Mouse (Mus musculus) liver, postnatal 0 days (tissue): ENCODE measurements around the gene Fam192a. TPM values are rescaled to one million over a fixed set of nuclear protein-coding genes. Genes with fewer than 3 reads are reported as not detected.

ENCODE experiments used
- ATAC-seq: fragments of 200-750 bp; cut with Nextera tagmentation; 2 replicates; pipeline ENCODE4 v1.8.0; 2017; ENCODE audit warnings: mild to moderate bottlenecking, moderate library complexity
- DNase-seq: peaks from one replicate; pipeline ENCODE4 v3.0.0-alpha.2; 2016
- H3K27ac ChIP-seq: fragments of 300-500 bp; sonication (generic); 2 replicates; pipeline ENCODE4 v1.5.1; 2014; ENCODE audit warnings: antibody characterized with exemption, moderate library complexity, mild to moderate bottlenecking, low read depth
- H3K27me3 ChIP-seq: fragments of 300-500 bp; sonication (generic); 2 replicates; pipeline ENCODE4 v1.6.1; 2014; ENCODE audit warnings: low read length, control low read depth, mixed read lengths; ENCODE audit not compliant: insufficient read depth
- H3K36me3 ChIP-seq: fragments of 300-500 bp; sonication (generic); replicated peaks from 2 replicates; pipeline ENCODE4 v1.6.1; 2014; ENCODE audit warnings: mild to moderate bottlenecking, control low read depth, low read length, moderate library complexity, mixed read lengths; ENCODE audit not compliant: insufficient read depth
- H3K4me1 ChIP-seq: fragments of 300-500 bp; sonication (generic); 2 replicates; pipeline ENCODE4 v1.6.1; 2014; ENCODE audit warnings: antibody characterized with exemption, mild to moderate bottlenecking, control low read depth; ENCODE audit not compliant: insufficient read depth
- H3K4me2 ChIP-seq: fragments of 300-500 bp; sonication (generic); 2 replicates; pipeline ENCODE4 v1.6.1; 2014; ENCODE audit warnings: low read depth, mild to moderate bottlenecking, low read length, moderate library complexity, mixed read lengths
- H3K4me3 ChIP-seq: fragments of 300-500 bp; sonication (generic); 2 replicates; pipeline ENCODE4 v1.5.1; 2014; ENCODE audit warnings: low read depth, low read length
- H3K9ac ChIP-seq: fragments of 300-500 bp; sonication (generic); replicated peaks from 2 replicates; pipeline ENCODE4 v1.6.1; 2014; ENCODE audit warnings: mild to moderate bottlenecking, moderate library complexity
- H3K9me3 ChIP-seq: fragments of 300-500 bp; sonication (generic); 2 replicates; pipeline ENCODE4 v1.6.1; 2016; ENCODE audit warnings: mild to moderate bottlenecking, control low read depth, low read length, mixed read lengths
- CTCF ChIP-seq: sonication (generic); IDR thresholded peaks from 2 replicates; pipeline ENCODE4 v1.5.1; 2016; ENCODE audit warnings: antibody characterized with exemption, low read depth
- EP300 ChIP-seq: IDR thresholded peaks from 2 replicates; pipeline ENCODE4 v1.6.1; 2016; ENCODE audit warnings: antibody characterized with exemption, low read depth, mild to moderate bottlenecking
- WGBS: fragments of 180-500 bp; shearing (Covaris S2); extraction: QIAGEN DNeasy Blood & Tissue Kit; methylation state at CpG from one replicate; pipeline ENCODE4 v1.1.7; 2014; ENCODE audit not compliant: insufficient replicate concordance; 5-methylcytosine and 5-hydroxymethylcytosine counted together
- polyA plus RNA-seq: library from polyadenylated mRNA; unstranded; fragments of >200 nt; fragmentation: Nextera tagmentation; extraction: Ambion mirVana; gene quantifications from 2 replicates; pipeline ENCODE4 v1.2.1, GENCODE M21; 2015

Fam192a gene
- polyA plus RNA-seq, 1 experiment from 2014 or later, result 23.6 TPM

- TF ChIP-seq CTCF, result no peak
- no peak for TF ChIP-seq EP300
- no peaks in the 10 kb centered on the region for H3K36me3 ChIP-seq
- WGBS, result 64% methylated on average over 2 of the region's 2 CpGs
- ATAC-seq (no peak), DNase-seq (no peak)
- H3K9me3 ChIP-seq, result no peaks in the 10 kb centered on the region
- H3K27ac ChIP-seq, result no peak overlapping the region
- H3K4me3 ChIP-seq, result no peak overlapping the region
- H3K27me3 ChIP-seq, result no peaks in the 10 kb centered on the region
- H3K4me1 ChIP-seq, result peaks cover 5% of the 10 kb centered on the region; the same call in 1 of the 2 replicates
- no peak overlapping the region for H3K4me2 ChIP-seq
- no peak overlapping the region for H3K9ac ChIP-seq
These were observed 49.1 kb downstream of the Fam192a start for GRCm38 (mm10) chr8:94552696-94553095.

GRCm38 (mm10) chr8:94551471-94552422 is 50.0 kb downstream of the Fam192a start:
- peaks cover 5% of the 10 kb centered on the region; the same call in 1 of the 2 replicates for H3K4me1 ChIP-seq
- H3K36me3 ChIP-seq, result no peaks in the 10 kb centered on the region
- H3K9me3 ChIP-seq, result no peaks in the 10 kb centered on the region
- no peak overlapping the region for H3K4me3 ChIP-seq
- ATAC-seq (peak; percentile 41; the same call in 1 of the 2 replicates), DNase-seq (peak; percentile 31)
- no peaks in the 10 kb centered on the region for H3K27me3 ChIP-seq
- H3K4me2 ChIP-seq, result no peak overlapping the region
- 64% methylated on average over 17 of the region's 17 CpGs for WGBS
- no peak overlapping the region for H3K27ac ChIP-seq
- no peak overlapping the region for H3K9ac ChIP-seq
- TF ChIP-seq CTCF (no peak), EP300 (no peak)

GRCm38 (mm10) chr8:94549998-94550397 is 51.8 kb downstream of the Fam192a start:
- TF ChIP-seq CTCF (no peak), EP300 (no peak)
- H3K4me1 ChIP-seq, result peaks cover 5% of the 10 kb centered on the region; the same call in 1 of the 2 replicates
- no peaks in the 10 kb centered on the region for H3K36me3 ChIP-seq
- 79% methylated on average over 5 of the region's 5 CpGs for WGBS
- no peaks in the 10 kb centered on the region for H3K27me3 ChIP-seq
- ATAC-seq (no peak), DNase-seq (no peak)
- 0 out of 2 replicates have a peak overlapping the region, but pooled peaks have one; percentile 13 for H3K27ac ChIP-seq
- no peak overlapping the region for H3K9ac ChIP-seq
- no peak overlapping the region for H3K4me2 ChIP-seq
- H3K9me3 ChIP-seq, result no peaks in the 10 kb centered on the region
- no peak overlapping the region for H3K4me3 ChIP-seq

- ATAC-seq, result peak; percentile 4; the same call in 1 of the 2 replicates
- H3K27me3 ChIP-seq, result no peaks in the 10 kb centered on the region
- H3K9me3 ChIP-seq, result no peaks in the 10 kb centered on the region
- no peak overlapping the region for H3K4me2 ChIP-seq
- 0 out of 2 replicates have a peak overlapping the region, but pooled peaks have one; percentile 13 for H3K27ac ChIP-seq
- no peak for TF ChIP-seq EP300
- no peak for TF ChIP-seq CTCF
- peaks cover 5% of the 10 kb centered on the region; the same call in 1 of the 2 replicates for H3K4me1 ChIP-seq
- 33% methylated on average over 5 of the region's 5 CpGs for whole genome bisulfite sequencing
- DNase-seq, result no peak
- H3K4me3 ChIP-seq, result no peak overlapping the region
- H3K36me3 ChIP-seq, result no peaks in the 10 kb centered on the region
- no peak overlapping the region for H3K9ac ChIP-seq
These were observed 52.3 kb downstream of the Fam192a start for GRCm38 (mm10) chr8:94549482-94549881.

GRCm38 (mm10) chr8:94549041-94549440 is 52.8 kb downstream of the Fam192a start:
- H3K4me1 ChIP-seq, result peaks cover 5% of the 10 kb centered on the region; the same call in 1 of the 2 replicates
- WGBS, result 71% methylated on average over 5 of the region's 5 CpGs
- no peak for DNase-seq
- no peak overlapping the region for H3K27ac ChIP-seq
- H3K9ac ChIP-seq, result no peak overlapping the region
- H3K4me2 ChIP-seq, result no peak overlapping the region
- H3K36me3 ChIP-seq, result no peaks in the 10 kb centered on the region
- TF ChIP-seq EP300 (no peak), CTCF (no peak)
- no peak for ATAC-seq
- H3K4me3 ChIP-seq, result no peak overlapping the region
- no peaks in the 10 kb centered on the region for H3K27me3 ChIP-seq
- no peaks in the 10 kb centered on the region for H3K9me3 ChIP-seq

- H3K4me1 ChIP-seq, result peaks cover 6% of the 10 kb centered on the region
- no peaks in the 10 kb centered on the region for H3K36me3 ChIP-seq
- H3K27ac ChIP-seq, result no peak overlapping the region
- no peak overlapping the region for H3K9ac ChIP-seq
- no peaks in the 10 kb centered on the region for H3K27me3 ChIP-seq
- ATAC-seq, result no peak
- TF ChIP-seq EP300 (no peak), CTCF (no peak)
- H3K4me3 ChIP-seq, result no peak overlapping the region
- H3K9me3 ChIP-seq, result no peaks in the 10 kb centered on the region
- H3K4me2 ChIP-seq, result no peak overlapping the region
- no peak for DNase-seq
- 68% methylated on average over 8 of the region's 8 CpGs for WGBS
These were observed 57.8 kb downstream of the Fam192a start for GRCm38 (mm10) chr8:94543981-94544380.
